Mouse (Mus musculus): ENCODE measurements around the gene Paqr4.

DNA sequence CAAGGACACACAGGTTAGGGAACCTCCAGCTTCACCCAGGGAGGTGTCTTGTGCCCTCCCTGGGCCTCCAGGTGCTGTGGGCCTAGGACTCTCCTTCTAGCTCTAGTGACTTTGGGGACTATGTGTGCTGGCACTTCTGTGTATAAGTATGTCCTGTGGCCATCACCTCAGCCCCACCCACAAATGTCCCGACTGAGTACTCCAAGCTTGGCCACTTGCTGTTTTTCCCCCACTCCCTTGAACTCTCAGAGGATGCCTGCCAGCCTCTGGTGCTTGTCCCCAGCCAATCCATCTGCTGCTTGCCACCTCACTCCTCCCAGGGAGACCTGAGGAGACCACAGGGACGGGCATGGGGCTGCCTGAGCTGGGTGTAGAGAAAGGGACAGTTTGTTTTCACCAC is 37.8 kb upstream of the Paqr4 start:
- no peak for TF ChIP-seq CTCF (IDR thresholded peaks at IDR 0.05; ENCODE audit: borderline replicate concordance, insufficient read depth, low read length)
- TF ChIP-seq POLR2A (IDR thresholded peaks at IDR 0.05; ENCODE audit: low read depth, low read length) = no peak
